Mouse (Mus musculus) hindbrain, embryonic 14.5 days (tissue): ENCODE measurements around the gene Tekt4. TPM values are rescaled to one million over a fixed set of nuclear protein-coding genes. Genes with fewer than 3 reads are reported as not detected.

Experiments
- ATAC-seq: fragments of 200-750 bp; cut with Nextera tagmentation; 2 replicates; pipeline ENCODE4 v1.8.0; 2017; ENCODE audit warnings: moderate number of reproducible peaks, mild to moderate bottlenecking, moderate TSS enrichment, moderate library complexity; ENCODE audit not compliant: low FRiP score
- DNase-seq: peaks from one replicate; pipeline ENCODE4 v3.0.0-alpha.2; 2015; ENCODE audit warnings: low spot score
- H3K27ac ChIP-seq: fragments of 300-500 bp; sonication (generic); 2 replicates; pipeline ENCODE4 v1.5.1; 2014; ENCODE audit warnings: mild to moderate bottlenecking, moderate library complexity
- H3K27me3 ChIP-seq: fragments of 300-500 bp; sonication (generic); 2 replicates; pipeline ENCODE4 v1.6.1; 2014; ENCODE audit warnings: mild to moderate bottlenecking, low read length, mixed read lengths; ENCODE audit not compliant: control insufficient read depth, insufficient read depth
- H3K36me3 ChIP-seq: fragments of 300-500 bp; sonication (generic); replicated peaks from 2 replicates; pipeline ENCODE4 v1.6.1; 2014; ENCODE audit not compliant: control insufficient read depth, insufficient read depth
- H3K4me1 ChIP-seq: fragments of 300-500 bp; sonication (generic); replicated peaks from 2 replicates; pipeline ENCODE4 v1.6.1; 2014; ENCODE audit warnings: antibody characterized with exemption, low read length, mixed read lengths; ENCODE audit not compliant: control insufficient read depth, insufficient read depth
- H3K4me2 ChIP-seq: fragments of 300-500 bp; sonication (generic); replicated peaks from 2 replicates; pipeline ENCODE4 v1.6.1; 2014; ENCODE audit warnings: mild to moderate bottlenecking, moderate library complexity
- H3K4me3 ChIP-seq: fragments of 300-500 bp; sonication (generic); replicated peaks from 2 replicates; pipeline ENCODE4 v1.5.1; 2014; ENCODE audit warnings: mild to moderate bottlenecking, low read length
- H3K9ac ChIP-seq: fragments of 300-500 bp; sonication (generic); 2 replicates; pipeline ENCODE4 v1.6.1; 2014
- H3K9me3 ChIP-seq: fragments of 300-500 bp; sonication (generic); 2 replicates; pipeline ENCODE4 v1.6.1; 2016; ENCODE audit warnings: low read length; ENCODE audit not compliant: control insufficient read depth
- WGBS: fragments of 180-500 bp; shearing (Covaris S2); extraction: QIAGEN DNeasy Blood & Tissue Kit; methylation state at CpG from one replicate; pipeline ENCODE4 v1.1.7; 2014; 5-methylcytosine and 5-hydroxymethylcytosine counted together
- polyA plus RNA-seq: library from polyadenylated mRNA; unstranded; fragments of >200 nt; fragmentation: Nextera tagmentation; extraction: Ambion mirVana; gene quantifications from 2 replicates; pipeline ENCODE4 v1.2.1, GENCODE M21; 2014

Tekt4 gene
- polyA plus RNA-seq, 1 experiment from 2014 or later: 2.4 TPM

DNA sequence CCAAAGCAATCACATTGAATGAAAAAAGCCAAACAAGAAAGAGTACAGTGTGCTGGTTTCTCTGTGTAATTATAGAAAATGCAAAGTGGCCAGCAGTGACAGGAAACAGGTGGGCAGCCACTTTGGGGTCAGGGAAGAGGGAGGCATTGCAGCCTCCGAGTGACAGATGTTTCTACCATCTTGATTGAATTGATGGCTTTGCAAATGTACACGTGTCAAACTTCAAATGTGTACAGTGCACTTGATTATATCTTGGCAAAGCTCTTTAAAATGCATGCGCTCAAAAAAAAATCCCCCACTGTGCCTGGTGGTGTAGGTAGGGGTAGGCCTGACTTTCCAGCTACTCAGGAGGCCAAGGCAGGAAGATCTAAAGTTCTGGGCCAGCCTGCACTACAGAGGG, 11.5 kb upstream of the Tekt4 start:
- Histone ChIP-seq H3K9ac (no peak overlapping the region), H3K4me3 (no peak overlapping the region), H3K4me1 (peaks cover 8% of the 10 kb centered on the region; the same call in 1 of the 2 replicates), H3K9me3 (no peaks in the 10 kb centered on the region), H3K36me3 (no peaks in the 10 kb centered on the region), H3K4me2 (no peak overlapping the region), H3K27ac (no peak overlapping the region), H3K27me3 (no peaks in the 10 kb centered on the region)
- 67% methylated on average over 3 of the region's 3 CpGs for WGBS
- no peak for DNase-seq
- ATAC-seq: no peak

DNA sequence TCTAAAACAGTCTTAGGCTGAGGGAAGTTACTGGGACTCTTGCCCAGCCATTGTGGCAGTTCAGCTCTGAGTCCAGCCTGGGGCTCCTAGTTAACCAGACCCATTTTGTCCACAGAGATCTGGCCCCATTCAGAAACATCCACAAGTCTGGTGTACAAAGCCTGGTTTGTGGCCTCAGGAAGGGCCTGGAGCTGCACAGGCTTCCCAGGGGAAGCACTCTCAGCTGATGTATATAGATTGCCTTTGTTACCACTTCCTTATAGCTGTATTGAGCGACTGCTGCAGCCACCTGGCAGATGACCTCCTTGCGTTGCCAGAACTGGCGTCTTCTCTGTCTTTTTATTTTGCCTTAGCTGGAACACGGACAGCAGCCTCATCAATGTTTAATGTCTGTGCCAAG, 9.3 kb upstream of the Tekt4 start:
- no peaks in the 10 kb centered on the region for H3K9me3 ChIP-seq
- no peaks in the 10 kb centered on the region for H3K27me3 ChIP-seq
- H3K4me1 ChIP-seq: peaks cover 8% of the 10 kb centered on the region; the same call in 1 of the 2 replicates
- 38% methylated on average over 4 of the region's 4 CpGs for WGBS
- no peaks in the 10 kb centered on the region for H3K36me3 ChIP-seq
- no peak overlapping the region for H3K9ac ChIP-seq
- no peak overlapping the region for H3K4me2 ChIP-seq
- no peak for DNase-seq
- H3K4me3 ChIP-seq: no peak overlapping the region
- H3K27ac ChIP-seq: peak overlapping the region; percentile 2; the same call in 1 of the 2 replicates
- no peak for ATAC-seq

DNA sequence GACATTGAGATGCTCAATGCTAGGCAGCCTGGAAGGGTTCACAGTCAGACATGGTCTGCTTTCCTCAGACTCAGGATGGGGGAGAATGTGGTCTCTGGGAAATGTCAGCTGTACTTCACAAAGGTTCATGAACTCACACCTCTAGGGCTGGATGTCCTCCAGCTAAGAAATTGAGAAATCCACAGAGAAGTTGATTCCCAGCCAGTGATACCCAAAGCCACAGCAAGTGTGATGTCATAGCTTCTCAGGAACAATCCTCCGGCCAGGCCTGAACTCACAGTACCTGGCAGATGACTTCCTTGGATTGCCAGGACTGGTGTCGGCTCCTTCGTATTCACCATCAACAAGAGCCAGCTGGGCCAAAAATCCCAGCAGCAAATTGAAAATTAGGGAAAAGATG, 8.6 kb upstream of the Tekt4 start:
- DNase-seq (no peak), ATAC-seq (no peak)
- no peak overlapping the region for H3K4me2 ChIP-seq

DNA sequence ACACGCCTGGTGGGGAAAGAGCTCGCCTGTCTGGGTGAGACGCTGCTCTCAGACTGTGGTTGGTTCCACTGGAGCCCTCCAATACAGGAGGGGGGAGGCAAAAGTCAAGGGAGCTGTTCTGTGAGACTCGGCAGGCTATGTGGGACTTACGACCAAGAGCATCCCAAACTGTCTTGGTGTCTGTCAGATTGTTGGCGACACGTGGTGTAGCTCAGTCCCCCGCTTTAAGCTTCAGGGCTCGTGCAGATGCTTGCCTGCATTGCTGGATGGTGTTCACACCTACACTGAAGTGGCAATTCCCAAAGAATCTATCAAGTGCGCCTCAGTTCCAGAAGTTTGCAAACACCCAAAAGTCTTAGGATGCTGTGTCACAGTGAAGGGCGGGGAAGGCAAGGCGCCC, 6.5 kb upstream of the Tekt4 start:
- H3K4me3 ChIP-seq: no peak overlapping the region
- H3K9ac ChIP-seq: no peak overlapping the region
- DNase-seq (no peak), ATAC-seq (no peak)
- no peak overlapping the region for H3K4me2 ChIP-seq
- no peaks in the 10 kb centered on the region for H3K27me3 ChIP-seq
- no peaks in the 10 kb centered on the region for H3K9me3 ChIP-seq
- H3K27ac ChIP-seq: no peak overlapping the region
- no peaks in the 10 kb centered on the region for H3K36me3 ChIP-seq
- WGBS: 87% methylated on average over 12 of the region's 12 CpGs
- peaks cover 8% of the 10 kb centered on the region; the same call in 1 of the 2 replicates for H3K4me1 ChIP-seq

More for the DNA sequence above, 8.6 kb upstream of the Tekt4 start:
- no peak overlapping the region for H3K4me3 ChIP-seq
- peaks cover 8% of the 10 kb centered on the region; the same call in 1 of the 2 replicates for H3K4me1 ChIP-seq
- WGBS: 89% methylated on average over 3 of the region's 3 CpGs
- no peaks in the 10 kb centered on the region for H3K27me3 ChIP-seq
- no peaks in the 10 kb centered on the region for H3K9me3 ChIP-seq
- no peak overlapping the region for H3K27ac ChIP-seq
- H3K9ac ChIP-seq: no peak overlapping the region
- H3K36me3 ChIP-seq: no peaks in the 10 kb centered on the region

DNA sequence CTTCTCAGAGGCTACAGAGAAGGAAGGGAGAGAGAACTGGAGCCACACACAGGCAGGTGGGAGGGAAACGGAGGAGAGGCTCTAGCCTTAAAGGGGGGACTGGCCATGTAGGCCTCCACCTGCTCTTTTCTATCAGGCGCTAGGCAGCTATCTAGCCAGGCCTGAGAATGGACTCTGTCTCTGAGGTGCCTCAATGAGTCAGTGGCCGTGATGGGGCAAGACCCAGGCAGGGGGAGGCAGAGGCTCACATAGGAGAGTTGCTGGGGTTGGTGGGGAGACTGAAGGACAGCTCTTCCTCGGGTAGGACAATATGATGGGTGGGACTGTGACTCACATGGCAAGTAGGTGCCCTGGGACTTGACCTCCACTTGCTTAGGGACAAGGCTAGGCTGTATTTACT, 4.1 kb upstream of the Tekt4 start:
- Histone ChIP-seq H3K27me3 (no peaks in the 10 kb centered on the region), H3K4me2 (no peak overlapping the region), H3K4me3 (no peak overlapping the region), H3K36me3 (no peaks in the 10 kb centered on the region), H3K9ac (no peak overlapping the region), H3K4me1 (0 out of 2 replicates have a peak, but pooled peaks cover under 1% of the 10 kb centered on the region), H3K27ac (no peak overlapping the region), H3K9me3 (no peaks in the 10 kb centered on the region)
- 67% methylated on average over 4 of the region's 4 CpGs for WGBS
- no peak for DNase-seq
- ATAC-seq: no peak

DNA sequence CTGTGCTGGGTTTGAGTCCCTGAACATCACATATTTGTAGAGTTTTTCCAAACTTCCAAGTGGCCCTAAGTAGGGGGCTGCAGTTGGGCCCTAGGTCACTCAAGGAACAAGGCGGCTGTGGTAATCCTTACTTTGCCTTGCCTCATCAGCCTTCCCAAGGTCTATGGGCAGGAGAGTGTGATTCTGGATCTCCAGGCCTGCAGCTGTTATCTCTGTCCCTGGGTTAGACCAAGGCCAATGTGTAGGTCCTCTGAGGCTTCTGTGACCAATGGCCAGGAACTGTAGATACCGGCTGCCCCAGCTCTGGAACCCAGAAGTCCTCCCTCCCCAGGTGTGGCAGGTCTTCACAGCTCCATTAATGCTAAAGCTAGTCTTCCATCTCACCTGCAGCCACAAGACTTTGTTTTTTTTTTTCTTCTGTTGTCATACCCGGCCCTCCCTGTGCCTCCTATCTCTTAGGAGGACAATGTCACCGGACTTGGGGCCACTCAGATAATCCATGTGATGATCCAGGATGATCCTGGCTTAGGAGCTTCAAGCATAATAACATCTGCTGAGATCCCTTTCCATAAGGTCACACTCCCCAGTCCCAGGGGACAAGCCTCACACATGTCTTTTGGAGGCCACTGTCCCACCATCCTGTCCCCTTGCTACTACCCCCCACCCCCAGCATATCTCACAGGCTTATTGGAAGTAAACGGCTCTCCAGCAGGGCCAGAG, 2.0 kb upstream of the Tekt4 start:
- Histone ChIP-seq H3K36me3 (no peaks in the 10 kb centered on the region), H3K4me2 (no peak overlapping the region), H3K9ac (no peak overlapping the region), H3K4me1 (0 out of 2 replicates have a peak, but pooled peaks cover 11% of the 10 kb centered on the region), H3K27ac (no peak overlapping the region), H3K27me3 (no peaks in the 10 kb centered on the region), H3K9me3 (no peaks in the 10 kb centered on the region), H3K4me3 (no peak overlapping the region)
- WGBS: 82% methylated on average over 5 of the region's 5 CpGs
- DNase-seq (no peak), ATAC-seq (no peak)

DNA sequence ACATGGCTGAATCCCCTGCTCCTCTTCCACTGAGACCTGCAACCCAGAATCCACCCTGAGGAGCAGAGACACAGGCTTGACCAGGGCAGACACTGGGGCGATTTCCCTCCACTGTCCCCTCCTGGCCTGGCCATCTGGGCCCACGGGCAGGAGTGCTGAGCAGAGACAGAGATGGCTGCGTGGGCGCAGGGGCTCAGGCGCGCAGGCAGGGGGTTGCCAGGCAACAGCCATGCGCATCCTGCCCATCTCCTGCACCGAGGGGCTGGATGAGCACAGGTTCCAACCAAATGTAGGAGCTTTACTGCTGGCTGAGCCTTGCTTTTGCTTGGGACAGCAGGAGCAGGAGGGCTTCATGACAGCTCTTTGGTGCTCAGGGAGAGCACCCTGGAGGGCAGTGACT, 2.1 kb downstream of the Tekt4 start:
- Histone ChIP-seq H3K9ac (peak overlapping the region; percentile 31; the same call in 1 of the 2 replicates), H3K4me2 (no peak overlapping the region), H3K27ac (no peak overlapping the region), H3K4me1 (0 out of 2 replicates have a peak, but pooled peaks cover 11% of the 10 kb centered on the region), H3K27me3 (no peaks in the 10 kb centered on the region), H3K9me3 (0 out of 2 replicates have a peak, but pooled peaks cover 3% of the 10 kb centered on the region), H3K36me3 (no peaks in the 10 kb centered on the region), H3K4me3 (no peak overlapping the region)
- no peak for ATAC-seq
- WGBS: 27% methylated on average over 8 of the region's 8 CpGs
- DNase-seq: no peak

DNA sequence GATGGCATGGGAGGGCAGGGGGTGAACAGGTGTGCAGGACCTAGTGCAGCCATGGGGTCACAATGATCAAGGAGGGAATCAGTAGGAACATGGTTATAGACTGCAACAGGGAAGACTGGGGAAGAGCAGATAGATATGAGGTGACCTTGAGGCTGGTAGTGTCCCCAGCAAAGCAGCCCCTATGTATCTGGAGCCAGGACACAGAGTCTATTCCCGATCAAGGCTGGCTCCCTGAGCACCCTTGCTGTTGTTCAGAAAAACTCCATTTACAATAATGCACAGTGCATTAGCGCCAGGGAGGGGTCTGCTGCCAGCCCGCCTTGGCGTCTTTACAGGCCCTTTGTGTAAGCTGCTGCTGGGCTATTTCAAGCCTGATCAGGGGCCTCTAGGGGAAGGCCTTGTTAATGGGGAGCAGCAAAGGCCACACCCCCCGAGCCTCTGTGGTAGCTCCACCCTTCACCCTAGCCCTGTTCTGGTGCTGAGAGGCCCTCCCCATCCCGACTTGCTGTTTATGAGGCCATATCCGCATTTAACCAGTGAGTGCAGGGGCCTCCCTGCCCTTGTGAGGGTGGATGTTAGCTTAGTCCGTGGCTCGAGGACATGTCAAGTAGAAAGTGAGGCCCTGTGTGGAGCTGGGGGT, 7.9 kb downstream of the Tekt4 start:
- Histone ChIP-seq H3K9me3 (0 out of 2 replicates have a peak, but pooled peaks cover 3% of the 10 kb centered on the region), H3K9ac (no peak overlapping the region), H3K4me1 (0 out of 2 replicates have a peak, but pooled peaks cover 7% of the 10 kb centered on the region), H3K27ac (no peak overlapping the region), H3K4me2 (no peak overlapping the region), H3K36me3 (no peaks in the 10 kb centered on the region), H3K4me3 (no peak overlapping the region), H3K27me3 (no peaks in the 10 kb centered on the region)
- peak; percentile 51; the same call in 1 of the 2 replicates for ATAC-seq
- DNase-seq: no peak
- WGBS: 20% methylated on average over 9 of the region's 9 CpGs

DNA sequence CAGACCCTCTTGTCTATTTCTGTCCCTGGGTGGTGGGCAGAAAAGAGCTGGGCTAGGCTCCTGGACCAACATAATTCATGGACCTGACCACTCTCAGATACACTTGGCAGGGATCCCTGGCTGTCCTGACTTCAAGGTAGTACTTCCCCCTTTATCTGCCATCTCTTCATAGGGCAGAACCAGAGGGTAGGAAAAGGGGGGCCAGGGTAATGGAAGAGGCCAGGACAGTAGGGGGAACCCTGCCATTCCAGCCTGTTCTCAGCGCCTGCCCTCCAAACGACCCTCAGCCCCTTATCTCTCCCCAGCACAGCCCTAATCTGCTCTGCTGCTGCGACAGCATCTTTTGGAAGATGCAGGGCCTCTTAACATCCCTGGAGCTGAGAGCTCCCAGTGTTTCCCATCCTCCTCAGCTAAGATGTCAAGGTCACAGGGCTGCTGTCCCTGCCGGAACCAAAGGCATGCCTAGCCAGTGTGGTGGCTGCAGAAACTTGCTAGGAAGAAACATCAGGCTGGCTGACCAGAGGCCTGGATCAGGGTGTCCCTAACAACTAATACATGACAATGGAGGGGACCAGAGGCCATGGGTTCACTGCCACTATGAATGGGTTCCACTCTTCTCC, 9.0 kb downstream of the Tekt4 start:
- H3K9me3 ChIP-seq: 0 out of 2 replicates have a peak, but pooled peaks cover 3% of the 10 kb centered on the region
- no peaks in the 10 kb centered on the region for H3K27me3 ChIP-seq
- H3K4me3 ChIP-seq: no peak overlapping the region
- H3K9ac ChIP-seq: no peak overlapping the region
- no peak overlapping the region for H3K4me2 ChIP-seq
- WGBS: 63% methylated on average over 4 of the region's 4 CpGs
- H3K27ac ChIP-seq: no peak overlapping the region
- no peak for ATAC-seq
- DNase-seq: no peak
- 0 out of 2 replicates have a peak, but pooled peaks cover 7% of the 10 kb centered on the region for H3K4me1 ChIP-seq
- H3K36me3 ChIP-seq: no peaks in the 10 kb centered on the region
